Mouse (Mus musculus): ENCODE measurements at regions not wholly inside any gene's neighbourhood (a gene's known extent, or its start where the extent isn't known, plus 50 kb on each side); places are given as distances from the start of the nearest gene placed in this dataset.

DNA sequence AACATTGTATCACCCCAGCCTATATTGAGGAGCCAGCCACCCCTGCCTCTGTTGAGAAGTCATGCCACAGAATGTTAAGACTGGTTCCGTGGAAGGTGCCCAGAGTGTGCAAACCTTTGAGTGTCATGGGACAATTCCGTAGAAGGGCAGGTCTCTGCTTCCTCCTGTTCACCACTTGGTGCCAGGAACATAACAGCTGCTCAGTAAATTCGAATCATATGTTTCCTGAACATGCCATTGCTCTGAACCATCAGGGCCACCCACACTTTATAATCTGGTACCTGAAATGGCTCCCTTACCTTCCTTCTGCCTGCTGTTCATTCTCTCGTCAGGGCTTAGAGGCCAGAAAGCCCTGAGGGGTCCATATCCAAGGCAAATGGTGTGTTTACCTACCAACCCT is 273.0 kb upstream of the 4930535I16Rik start:
- Histone ChIP-seq H3K4me3 (ENCODE audit: control insufficient read depth in 1 of 2, insufficient read depth in 1 of 2, low read depth in 2 of 2, low read length in 2 of 2) (no peak overlapping the region), H3K27ac (ENCODE audit: control insufficient read depth, low read depth, low read length) (no peak overlapping the region), H3K79me2 (ENCODE audit: control insufficient read depth, insufficient read depth, low read length, poor library complexity) (no peaks in the 10 kb centered on the region), H3K27me3 (ENCODE audit: control insufficient read depth in 1 of 2, insufficient read depth in 2 of 2, low read length in 2 of 2) (no peaks in the 10 kb centered on the region), H3K36me3 (ENCODE audit: control insufficient read depth in 1 of 2, insufficient read depth in 2 of 2, low read length in 2 of 2) (no peaks in the 10 kb centered on the region), H3K9me3 (replicated peaks; ENCODE audit: insufficient read depth, low read length) (no peaks in the 10 kb centered on the region), H3K4me1 (ENCODE audit: control insufficient read depth in 1 of 2, insufficient read depth in 2 of 2, low read length in 2 of 2) (no peaks in the 10 kb centered on the region), H3K9ac (ENCODE audit: control insufficient read depth, low read depth, low read length, poor library complexity, severe bottlenecking) (no peak overlapping the region)
- no peak for TF ChIP-seq EP300 (IDR thresholded peaks at IDR 0.05; ENCODE audit: low read depth in 1 of 2, low read length in 2 of 2)
- TF ChIP-seq KAT2A (conservative IDR thresholded peaks at IDR 0.05; ENCODE audit: low read depth, low read length) = no peak
- TF ChIP-seq E2F4 (IDR thresholded peaks at IDR 0.05; ENCODE audit: borderline replicate concordance, low read depth, low read length) = no peak
- TF ChIP-seq ETS1 (IDR thresholded peaks at IDR 0.05; ENCODE audit: low read depth, low read length) = no peak
- DNase-seq (ENCODE audit: low read depth, low spot score) = no peak

DNA sequence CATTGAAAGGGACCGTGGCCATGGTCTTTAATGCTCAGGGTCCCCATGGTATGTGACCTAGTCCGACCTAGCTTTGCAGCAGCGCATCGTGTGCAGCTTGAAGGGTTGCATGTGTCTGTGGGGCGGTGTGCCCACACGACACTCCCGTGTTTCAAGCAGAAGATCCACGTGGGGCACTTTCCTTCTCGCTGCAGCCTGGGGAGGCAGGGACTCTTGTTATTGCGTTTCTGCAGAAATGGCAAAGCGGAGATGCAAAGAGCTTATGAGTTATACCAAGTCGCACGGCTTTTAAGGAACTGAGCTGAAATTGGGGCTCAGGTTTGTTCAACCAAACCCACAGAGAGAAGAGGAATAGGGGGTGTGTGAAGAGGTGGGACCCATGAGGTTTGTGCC is 272.2 kb upstream of the 4930535I16Rik start:
- H3K9me3 ChIP-seq (replicated peaks; ENCODE audit: insufficient read depth, low read length) = no peaks in the 10 kb centered on the region
- H3K36me3 ChIP-seq (ENCODE audit: control insufficient read depth in 1 of 2, insufficient read depth in 2 of 2, low read length in 2 of 2) = no peaks in the 10 kb centered on the region
- no peak overlapping the region for H3K4me3 ChIP-seq (ENCODE audit: control insufficient read depth in 1 of 2, insufficient read depth in 1 of 2, low read depth in 2 of 2, low read length in 2 of 2)
- no peak overlapping the region for H3K9ac ChIP-seq (ENCODE audit: control insufficient read depth, low read depth, low read length, poor library complexity, severe bottlenecking)
- no peak for DNase-seq (ENCODE audit: low read depth, low spot score)
- H3K4me1 ChIP-seq (ENCODE audit: control insufficient read depth in 1 of 2, insufficient read depth in 2 of 2, low read length in 2 of 2) = no peaks in the 10 kb centered on the region
- no peaks in the 10 kb centered on the region for H3K79me2 ChIP-seq (ENCODE audit: control insufficient read depth, insufficient read depth, low read length, poor library complexity)
- no peak overlapping the region for H3K27ac ChIP-seq (ENCODE audit: control insufficient read depth, low read depth, low read length)
- no peaks in the 10 kb centered on the region for H3K27me3 ChIP-seq (ENCODE audit: control insufficient read depth in 1 of 2, insufficient read depth in 2 of 2, low read length in 2 of 2)
- no peak for TF ChIP-seq RAD21 (IDR thresholded peaks at IDR 0.05; ENCODE audit: low read depth, low read length)
- no peak for TF ChIP-seq MXI1 (IDR thresholded peaks at IDR 0.05; ENCODE audit: low read depth, low read length)
- no peak for TF ChIP-seq ZKSCAN1 (IDR thresholded peaks at IDR 0.05; ENCODE audit: low read depth, low read length)
- TF ChIP-seq GABPA (IDR thresholded peaks at IDR 0.05; ENCODE audit: low read depth, low read length) = no peak
- no peak for TF ChIP-seq EP300 (IDR thresholded peaks at IDR 0.05; ENCODE audit: low read depth in 1 of 2, low read length in 2 of 2)
- no peak for TF ChIP-seq CHD2 (IDR thresholded peaks at IDR 0.05; ENCODE audit: low read length)
- no peak for TF ChIP-seq NRF1 (IDR thresholded peaks at IDR 0.05; ENCODE audit: insufficient read depth, low read depth, low read length, poor library complexity, severe bottlenecking)
- no peak for TF ChIP-seq MAFK (IDR thresholded peaks at IDR 0.05; ENCODE audit: borderline replicate concordance, low read depth, low read length)
- TF ChIP-seq ETS1 (IDR thresholded peaks at IDR 0.05; ENCODE audit: low read depth, low read length) = no peak
- TF ChIP-seq HCFC1 (IDR thresholded peaks at IDR 0.05; ENCODE audit: low read depth, low read length) = no peak
- no peak for TF ChIP-seq ZNF384 (IDR thresholded peaks at IDR 0.05; ENCODE audit: low read depth, low read length)

DNA sequence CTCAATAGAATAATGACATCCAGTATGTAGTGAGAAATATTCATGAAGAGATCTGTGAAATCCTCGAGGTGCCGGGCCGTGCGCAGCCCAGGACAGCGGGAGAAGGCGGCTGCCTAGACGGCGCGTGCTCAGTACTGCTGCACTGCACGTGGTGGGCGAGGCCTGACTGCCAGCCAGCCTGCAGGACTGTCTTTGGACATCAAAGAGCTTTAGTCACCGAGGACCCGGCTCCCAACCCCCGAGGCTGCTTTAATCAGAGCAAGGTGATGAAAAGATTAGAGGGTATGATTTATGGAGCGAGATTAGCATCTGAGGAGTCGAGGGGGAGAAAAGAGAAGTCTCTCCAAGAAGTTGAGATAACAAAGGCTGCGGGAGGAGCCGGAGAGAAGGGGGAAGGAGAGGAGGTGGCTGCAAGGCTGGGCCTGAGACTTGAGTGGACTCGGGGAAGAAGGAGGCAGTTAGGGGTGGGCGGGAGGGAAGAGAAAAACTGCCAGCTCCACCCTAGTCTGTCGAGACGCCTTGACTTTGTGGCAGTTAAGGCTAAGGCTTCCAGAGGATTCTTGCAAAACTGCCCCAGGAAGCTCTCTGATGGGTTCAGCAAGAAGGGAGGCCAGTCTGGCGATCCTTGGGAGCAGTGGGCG is 271.6 kb upstream of the 4930535I16Rik start:
- no peak for TF ChIP-seq USF1 (IDR thresholded peaks at IDR 0.05; ENCODE audit: low read depth, low read length)
- no peak for TF ChIP-seq RAD21 (IDR thresholded peaks at IDR 0.05; ENCODE audit: low read depth, low read length)
- TF ChIP-seq ETS1 (IDR thresholded peaks at IDR 0.05; ENCODE audit: low read depth, low read length) = no peak
- TF ChIP-seq JUND (IDR thresholded peaks at IDR 0.05; ENCODE audit: low read depth, low read length) = no peak
- no peak for TF ChIP-seq GATA1 (IDR thresholded peaks at IDR 0.05; ENCODE audit: low read depth, low read length)
- no peak for TF ChIP-seq TBP (IDR thresholded peaks at IDR 0.05; ENCODE audit: low read depth, low read length)
- H3K36me3 ChIP-seq (ENCODE audit: control insufficient read depth in 1 of 2, insufficient read depth in 2 of 2, low read length in 2 of 2) = no peaks in the 10 kb centered on the region

More for the DNA sequence above, 271.6 kb upstream of the 4930535I16Rik start:
- H3K4me3 ChIP-seq (ENCODE audit: control insufficient read depth in 1 of 2, insufficient read depth in 1 of 2, low read depth in 2 of 2, low read length in 2 of 2) = no peak overlapping the region
- H3K9ac ChIP-seq (ENCODE audit: control insufficient read depth, low read depth, low read length, poor library complexity, severe bottlenecking) = no peak overlapping the region
- no peaks in the 10 kb centered on the region for H3K4me1 ChIP-seq (ENCODE audit: control insufficient read depth in 1 of 2, insufficient read depth in 2 of 2, low read length in 2 of 2)
- H3K27ac ChIP-seq (ENCODE audit: control insufficient read depth, low read depth, low read length) = no peak overlapping the region
- H3K9me3 ChIP-seq (replicated peaks; ENCODE audit: insufficient read depth, low read length) = no peaks in the 10 kb centered on the region
- DNase-seq (ENCODE audit: low read depth, low spot score) = no peak
- no peaks in the 10 kb centered on the region for H3K27me3 ChIP-seq (ENCODE audit: control insufficient read depth in 1 of 2, insufficient read depth in 2 of 2, low read length in 2 of 2)
- no peaks in the 10 kb centered on the region for H3K79me2 ChIP-seq (ENCODE audit: control insufficient read depth, insufficient read depth, low read length, poor library complexity)
